Mouse (Mus musculus): ENCODE results near the gene Ugt2a3. TPM values are rescaled to one million over a fixed set of nuclear protein-coding genes. Genes with fewer than 3 reads are reported as not detected.
"Not testable (repeated sequence)": the region's sequence is repeated elsewhere in the genome, so short reads cannot be mapped to it uniquely, and the experiment has no call there.

Ugt2a3 gene
- total RNA-seq (2021), result not detected
- long read RNA-seq, experiment 1, result 0 reads
- long read RNA-seq, experiment 2, result 0 reads

GRCm38 (mm10) chr5:87336961-87337697 is at the start of gene Ugt2a3:
TSS of gene Ugt2a3 (minus strand) at chr5:87337195.
- DNase-seq, result no peak

- no peak for DNase-seq
These were observed 43.2 kb upstream of the Ugt2a3 start for GRCm38 (mm10) chr5:87380234-87380633.

- DNase-seq, result no peak
These were observed 42.8 kb upstream of the Ugt2a3 start for GRCm38 (mm10) chr5:87379825-87380224.

GRCm38 (mm10) chr5:87375874-87376383 is 38.9 kb upstream of the Ugt2a3 start:
- DNase-seq, result no peak

GRCm38 (mm10) chr5:87373502-87373863 is 36.5 kb upstream of the Ugt2a3 start:
- DNase-seq, result no peak

GRCm38 (mm10) chr5:87372788-87373501 is 36.0 kb upstream of the Ugt2a3 start:
- DNase-seq, result not testable (repeated sequence)

GRCm38 (mm10) chr5:87350350-87350749 is 13.4 kb upstream of the Ugt2a3 start:
- DNase-seq, result no peak

- DNase-seq, result not testable (repeated sequence)
These were observed 12.2 kb upstream of the Ugt2a3 start for GRCm38 (mm10) chr5:87349150-87349549.

- not testable (repeated sequence) for DNase-seq
These were observed 10.6 kb upstream of the Ugt2a3 start for GRCm38 (mm10) chr5:87347479-87348078.

GRCm38 (mm10) chr5:87340461-87340860 is 3.5 kb upstream of the Ugt2a3 start:
- no peak for DNase-seq

GRCm38 (mm10) chr5:87335199-87335598 is 1.8 kb downstream of the Ugt2a3 start:
- no peak for DNase-seq

- no peak for DNase-seq
These were observed 3.4 kb downstream of the Ugt2a3 start for GRCm38 (mm10) chr5:87333584-87333983.

- DNase-seq, result no peak
These were observed 25.6 kb downstream of the Ugt2a3 start for GRCm38 (mm10) chr5:87311392-87311791.

GRCm38 (mm10) chr5:87286180-87286579 is 50.8 kb downstream of the Ugt2a3 start:
- not testable (repeated sequence) for DNase-seq

- DNase-seq, result not testable (repeated sequence)
These were observed 61.0 kb downstream of the Ugt2a3 start for GRCm38 (mm10) chr5:87275986-87276385.

GRCm38 (mm10) chr5:87275581-87275980 is 61.4 kb downstream of the Ugt2a3 start:
- DNase-seq, result no peak

Other genes with a start within 250 kb of the Ugt2a3 start
- gene Ugt2b36, start 244.6 kb downstream of the Ugt2a3 start, total RNA-seq (2021), result not detected
- not detected for gene Ugt2b5, start 196.9 kb downstream of the Ugt2a3 start, total RNA-seq (2021)
- gene Ugt2b37, start 82.4 kb downstream of the Ugt2a3 start, total RNA-seq (2021), result not detected
- gene Ugt2b38, start 87.0 kb upstream of the Ugt2a3 start, total RNA-seq (2021), result not detected
- not detected for gene Ugt2a2, start 145.1 kb upstream of the Ugt2a3 start, total RNA-seq (2021)
- gene Gm43638, start 149.6 kb upstream of the Ugt2a3 start, total RNA-seq (2021), result not detected
- gene Ugt2a1, start 153.7 kb upstream of the Ugt2a3 start, total RNA-seq (2021), result not detected
- not detected for gene Sult1b1, start 201.0 kb upstream of the Ugt2a3 start, total RNA-seq (2021)
- gene Sult1d1, start 231.8 kb upstream of the Ugt2a3 start, total RNA-seq (2021), result not detected

Data from gastrocnemius, postnatal 25 days (tissue).